Mouse (Mus musculus) CH12.LX (cell line): ENCODE measurements at regions not wholly inside any gene's neighbourhood (a gene's known extent, or its start where the extent isn't known, plus 50 kb on each side); places are given as distances from the start of the nearest gene placed in this dataset.

Experiments
- DNase-seq: peaks from one replicate; pipeline ENCODE4 v3.0.0-alpha.2; 2013; ENCODE audit errors: extremely low read depth
- H3K27ac ChIP-seq: 2 replicates; pipeline ENCODE4 v1.5.1; 2012; ENCODE audit warnings: low read depth, mild to moderate bottlenecking, control low read depth, moderate library complexity; ENCODE audit not compliant: insufficient read depth
- H3K27me3 ChIP-seq: replicated peaks from 2 replicates; pipeline ENCODE3; 2012; ENCODE audit warnings: inconsistent platforms
- H3K36me3 ChIP-seq, 2 experiments: replicated peaks in 1 of 2; 2 replicates each; pipeline versions ENCODE3 to v1.6.1; 2012; ENCODE audit warnings: inconsistent platforms in 1 of 2, low read length in 1 of 2, mild to moderate bottlenecking in 1 of 2, mixed read lengths in 1 of 2, moderate library complexity in 1 of 2; ENCODE audit not compliant: control insufficient read depth in 1 of 2, insufficient read depth in 1 of 2
- H3K4me1 ChIP-seq, 2 experiments: 2 replicates each; pipeline ENCODE4 v1.6.1; 2012; ENCODE audit warnings: inconsistent platforms in 1 of 2, moderate library complexity in 1 of 2; ENCODE audit not compliant: insufficient read depth in 2 of 2, control insufficient read depth in 1 of 2
- H3K4me2 ChIP-seq: 2 replicates; pipeline ENCODE4 v1.6.1; 2012; ENCODE audit warnings: low read depth, mild to moderate bottlenecking, control low read depth; ENCODE audit not compliant: poor library complexity, insufficient read depth, severe bottlenecking
- H3K4me3 ChIP-seq, 3 experiments: fragments of 150-350 bp in 1 of 3; sonication (generic) in 1 of 3; replicated peaks in 1 of 3; 2 replicates each; pipeline versions ENCODE3 to v1.5.1; 2011 to 2012; ENCODE audit warnings: low read depth in 2 of 3, low read length in 2 of 3, mild to moderate bottlenecking in 2 of 3, moderate library complexity in 2 of 3, control low read depth in 1 of 3, improper control_type of control experiment in 1 of 3, inconsistent platforms in 1 of 3, mixed read lengths in 1 of 3; ENCODE audit not compliant: poor library complexity in 1 of 3
- H3K79me2 ChIP-seq: replicated peaks from 2 replicates; pipeline ENCODE4 v1.6.1; 2012; ENCODE audit warnings: mild to moderate bottlenecking, moderate library complexity; ENCODE audit not compliant: control insufficient read depth, poor library complexity, insufficient read depth, severe bottlenecking; ENCODE audit errors: extremely low read depth
- H3K9ac ChIP-seq: 2 replicates; pipeline ENCODE4 v1.6.1; 2012; ENCODE audit warnings: low read depth, mild to moderate bottlenecking, control low read depth, moderate library complexity; ENCODE audit not compliant: insufficient read depth
- H3K9me3 ChIP-seq: replicated peaks from 2 replicates; pipeline ENCODE3; 2012; ENCODE audit warnings: low read length, inconsistent platforms, mixed read lengths
- BHLHE40 ChIP-seq: IDR thresholded peaks from 2 replicates; pipeline ENCODE4 v1.6.1; 2011; ENCODE audit warnings: mild to moderate bottlenecking, low read depth, low read length, improper control_type of control experiment
- CHD1 ChIP-seq: IDR thresholded peaks from 2 replicates; pipeline ENCODE4 v1.6.1; 2012; ENCODE audit warnings: low read depth, low read length, improper control_type of control experiment, inconsistent platforms
- CHD2 ChIP-seq: IDR thresholded peaks from 2 replicates; pipeline ENCODE4 v1.6.1; 2011; ENCODE audit warnings: low read length, improper control_type of control experiment
- CTCF ChIP-seq, 2 experiments: IDR thresholded peaks in 1 of 2; conservative IDR thresholded peaks in 1 of 2; 2 replicates each; pipeline ENCODE4 v1.5.1; 2011 to 2012; ENCODE audit warnings: low read depth in 2 of 2, low read length in 2 of 2, improper control_type of control experiment in 1 of 2, inconsistent platforms in 1 of 2, mild to moderate bottlenecking in 1 of 2, moderate library complexity in 1 of 2
- ELF1 ChIP-seq: IDR thresholded peaks from 2 replicates; pipeline ENCODE4 v1.6.1; 2014; ENCODE audit warnings: low read depth, mild to moderate bottlenecking, inconsistent platforms, low read length, improper control_type of control experiment
- EP300 ChIP-seq: IDR thresholded peaks from 2 replicates; pipeline ENCODE4 v1.6.1; 2011; ENCODE audit warnings: low read length, improper control_type of control experiment
- GABPA ChIP-seq: IDR thresholded peaks from 2 replicates; pipeline ENCODE4 v1.6.1; 2012; ENCODE audit warnings: low read depth, low read length, improper control_type of control experiment, inconsistent platforms; ENCODE audit not compliant: insufficient replicate concordance
- HCFC1 ChIP-seq: IDR thresholded peaks from 2 replicates; pipeline ENCODE4 v1.6.1; 2012; ENCODE audit warnings: low read depth, mild to moderate bottlenecking, inconsistent platforms, low read length, improper control_type of control experiment
- JUND ChIP-seq: conservative IDR thresholded peaks from 2 replicates; pipeline ENCODE4 v1.6.1; 2011; ENCODE audit warnings: low read depth, low read length, improper control_type of control experiment
- MAFK ChIP-seq: IDR thresholded peaks from 2 replicates; pipeline ENCODE4 v1.6.1; 2011; ENCODE audit warnings: low read length, improper control_type of control experiment; ENCODE audit not compliant: insufficient replicate concordance
- MAZ ChIP-seq: IDR thresholded peaks from 2 replicates; pipeline ENCODE4 v1.6.1; 2012; ENCODE audit warnings: low read depth, mild to moderate bottlenecking, inconsistent platforms, low read length, improper control_type of control experiment, moderate library complexity
- MEF2A ChIP-seq: IDR thresholded peaks from 2 replicates; pipeline ENCODE4 v1.6.1; 2014; ENCODE audit warnings: low read depth, mild to moderate bottlenecking, inconsistent platforms, low read length, improper control_type of control experiment, borderline replicate concordance
- MYC ChIP-seq: IDR thresholded peaks from 2 replicates; pipeline ENCODE4 v1.6.1; 2011; ENCODE audit warnings: low read depth, mild to moderate bottlenecking, improper control_type of control experiment, low read length
- NELFE ChIP-seq: IDR thresholded peaks from 2 replicates; pipeline ENCODE4 v1.6.1; 2011; ENCODE audit warnings: low read depth, low read length, improper control_type of control experiment
- NRF1 ChIP-seq: IDR thresholded peaks from 2 replicates; pipeline ENCODE4 v1.6.1; 2014; ENCODE audit warnings: low read depth, mild to moderate bottlenecking, inconsistent platforms, low read length, improper control_type of control experiment, moderate library complexity
- POLR2AphosphoS2 ChIP-seq: IDR thresholded peaks from 2 replicates; pipeline ENCODE4 v1.6.1; 2011; ENCODE audit warnings: low read depth, low read length, improper control_type of control experiment
- RCOR1 ChIP-seq: conservative IDR thresholded peaks from 2 replicates; pipeline ENCODE4 v1.6.1; 2012; ENCODE audit warnings: low read depth, mild to moderate bottlenecking, inconsistent platforms, low read length, improper control_type of control experiment
- SIN3A ChIP-seq: IDR thresholded peaks from 2 replicates; pipeline ENCODE4 v1.6.1; 2012; ENCODE audit warnings: low read length, improper control_type of control experiment, inconsistent platforms
- TCF12 ChIP-seq: IDR thresholded peaks from 2 replicates; pipeline ENCODE4 v1.6.1; 2014; ENCODE audit warnings: low read depth, mild to moderate bottlenecking, inconsistent platforms, low read length, improper control_type of control experiment
- UBTF ChIP-seq: IDR thresholded peaks from 2 replicates; pipeline ENCODE4 v1.6.1; 2012; ENCODE audit warnings: low read depth, mild to moderate bottlenecking, inconsistent platforms, low read length, improper control_type of control experiment, moderate library complexity
- USF2 ChIP-seq: conservative IDR thresholded peaks from 2 replicates; pipeline ENCODE4 v1.6.1; 2011; ENCODE audit warnings: low read depth, low read length, improper control_type of control experiment
- ZC3H11A ChIP-seq: IDR thresholded peaks from 2 replicates; pipeline ENCODE4 v1.6.1; 2012; ENCODE audit warnings: low read depth, mild to moderate bottlenecking, inconsistent platforms, low read length, improper control_type of control experiment
- ZKSCAN1 ChIP-seq: IDR thresholded peaks from 2 replicates; pipeline ENCODE4 v1.6.1; 2012; ENCODE audit warnings: low read depth, inconsistent platforms, low read length, improper control_type of control experiment, borderline replicate concordance
- ZMIZ1 ChIP-seq: IDR thresholded peaks from 2 replicates; pipeline ENCODE4 v1.6.1; 2012; ENCODE audit warnings: low read depth, mild to moderate bottlenecking, inconsistent platforms, low read length, improper control_type of control experiment
- dilution Hi-C: fragments of 300-500 bp; cut with MboI; formaldehyde crosslinking; loops from 2 replicates; pipeline ENCODE4 v1.14.3; 2020; ENCODE audit warnings: low sequenced_read_pairs; ENCODE audit not compliant: extremely low pct_unique_long_range_greater_than_20kb, extremely low pct_ligation_motif_present
- in situ Hi-C: fragments of 300-500 bp; cut with MboI; formaldehyde crosslinking; loops from 3 replicates; pipeline ENCODE4 v1.14.3; 2019; ENCODE audit warnings: low sequenced_read_pairs, low pct_ligation_motif_present, low pct_unique_long_range_greater_than_20kb, mixed read lengths

- in situ Hi-C loops = no loop called here
- H3K27me3 ChIP-seq = no peaks in the 10 kb centered on the region
- no peak overlapping the region for H3K4me3 ChIP-seq
- H3K27ac ChIP-seq = no peak overlapping the region
- TF ChIP-seq BHLHE40 (no peak), SIN3A (no peak), USF2 (no peak), TCF12 (no peak), CTCF (conservative IDR thresholded peaks at IDR 0.05 in 1 of 2, IDR thresholded peaks at IDR 0.05 in 1 of 2; ENCODE audit: low read depth in 2 of 2, low read length in 2 of 2) (peak in 1 of 2 experiments; percentile 1; a peak in 1 of 4 replicates)
- TF ChIP-seq, all 38 proteins: peak for 1
- Histone ChIP-seq H3K4me2 (no peak overlapping the region), H3K79me2 (no peaks in the 10 kb centered on the region), H3K36me3 (no peaks in the 10 kb centered on the region), H3K4me1 (peaks cover 20 to 45% of the 10 kb centered on the region in 2 experiments), H3K9ac (no peak overlapping the region), H3K9me3 (no peaks in the 10 kb centered on the region)
- dilution Hi-C loops = no loop called here
- no peak for DNase-seq
Measured at GRCm38 (mm10) chr17:84061621-84062020, 126.1 kb downstream of the Zfp36l2 start.

DNA sequence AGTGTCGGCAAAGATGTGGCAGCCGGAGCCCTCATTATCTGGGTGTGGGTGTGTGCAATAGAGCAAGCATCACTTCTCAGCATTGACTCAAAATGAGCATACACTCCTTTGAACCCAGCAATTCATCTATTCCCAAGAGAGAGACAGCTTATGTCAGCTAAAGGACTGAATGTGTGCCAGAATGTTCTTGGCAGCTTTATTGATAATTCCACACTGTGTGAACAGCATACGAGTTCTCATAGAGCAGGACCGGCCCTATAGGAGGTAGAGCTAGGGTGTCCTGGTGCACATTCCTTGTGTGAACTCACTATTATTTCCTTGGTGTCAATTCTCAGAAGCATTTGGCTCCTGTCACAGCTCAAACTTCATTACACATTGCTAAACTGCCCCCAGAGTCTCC, 131.3 kb downstream of the Zfp36l2 start:
- no peak overlapping the region for H3K4me2 ChIP-seq
- peaks cover 1% of the 10 kb centered on the region for H3K27me3 ChIP-seq
- no peak for DNase-seq
- dilution Hi-C loops (no loop called here), in situ Hi-C loops (no loop called here)
- H3K4me3 ChIP-seq = no peak overlapping the region
- H3K27ac ChIP-seq = no peak overlapping the region
- H3K79me2 ChIP-seq = no peaks in the 10 kb centered on the region
- H3K9me3 ChIP-seq = no peaks in the 10 kb centered on the region
- no peaks in the 10 kb centered on the region for H3K36me3 ChIP-seq
- no peak overlapping the region for H3K9ac ChIP-seq
- H3K4me1 ChIP-seq = peaks cover 8 to 22% of the 10 kb centered on the region in 2 experiments
- TF ChIP-seq POLR2AphosphoS2 (no peak), CHD2 (no peak), NELFE (no peak), JUND (no peak), ZMIZ1 (no peak), UBTF (no peak), RCOR1 (no peak), CHD1 (no peak), MEF2A (no peak), EP300 (no peak), MYC (no peak)

DNA sequence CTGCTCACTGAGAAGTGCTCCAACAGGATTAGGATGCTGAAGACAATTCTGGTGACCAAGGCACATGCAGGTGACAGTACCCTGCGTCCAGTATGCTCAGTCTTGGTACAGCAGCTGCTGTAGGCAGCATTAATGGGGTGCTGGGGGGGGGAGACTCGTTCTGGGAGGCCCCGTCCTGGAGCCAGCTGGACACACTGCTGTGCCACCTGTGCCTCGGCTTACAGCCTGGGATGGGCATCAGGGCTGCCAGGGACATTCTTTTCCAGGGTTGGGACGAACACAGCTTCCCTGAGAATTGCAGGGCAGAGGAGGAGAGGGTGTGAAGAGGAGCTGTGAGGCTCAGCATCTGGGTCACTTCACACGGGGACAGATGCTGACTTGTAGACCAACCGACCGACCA, 135.3 kb downstream of the Zfp36l2 start:
- Histone ChIP-seq H3K36me3 (no peaks in the 10 kb centered on the region), H3K4me1 (peaks cover 7 to 13% of the 10 kb centered on the region in 2 experiments), H3K27me3 (peaks cover 1% of the 10 kb centered on the region), H3K9me3 (peaks cover 6% of the 10 kb centered on the region), H3K4me3 (no peak overlapping the region), H3K79me2 (no peaks in the 10 kb centered on the region), H3K27ac (no peak overlapping the region), H3K9ac (no peak overlapping the region), H3K4me2 (no peak overlapping the region)
- DNase-seq = no peak
- dilution Hi-C loops (no loop called here), in situ Hi-C loops (no loop called here)
- TF ChIP-seq GABPA = no peak
- no peak for TF ChIP-seq CHD2
- no peak for TF ChIP-seq MAZ
- TF ChIP-seq ELF1 = no peak
- no peak for TF ChIP-seq POLR2AphosphoS2
- TF ChIP-seq NRF1 = no peak
- no peak for TF ChIP-seq JUND
- TF ChIP-seq ZC3H11A = no peak
- TF ChIP-seq TCF12 = no peak
- TF ChIP-seq ZKSCAN1 = no peak
- TF ChIP-seq HCFC1 = no peak
- no peak for TF ChIP-seq CTCF (conservative IDR thresholded peaks at IDR 0.05 in 1 of 2, IDR thresholded peaks at IDR 0.05 in 1 of 2; ENCODE audit: low read depth in 2 of 2, low read length in 2 of 2)
- no peak for TF ChIP-seq MAFK
